Mouse (Mus musculus): Measurements from ENCODE around the gene Slc17a9. TPM values are rescaled to one million over a fixed set of nuclear protein-coding genes. Genes with fewer than 3 reads are reported as not detected.

Gene Slc17a9
- polyA plus RNA-seq, 1 experiment: 0.04 TPM

DNA sequence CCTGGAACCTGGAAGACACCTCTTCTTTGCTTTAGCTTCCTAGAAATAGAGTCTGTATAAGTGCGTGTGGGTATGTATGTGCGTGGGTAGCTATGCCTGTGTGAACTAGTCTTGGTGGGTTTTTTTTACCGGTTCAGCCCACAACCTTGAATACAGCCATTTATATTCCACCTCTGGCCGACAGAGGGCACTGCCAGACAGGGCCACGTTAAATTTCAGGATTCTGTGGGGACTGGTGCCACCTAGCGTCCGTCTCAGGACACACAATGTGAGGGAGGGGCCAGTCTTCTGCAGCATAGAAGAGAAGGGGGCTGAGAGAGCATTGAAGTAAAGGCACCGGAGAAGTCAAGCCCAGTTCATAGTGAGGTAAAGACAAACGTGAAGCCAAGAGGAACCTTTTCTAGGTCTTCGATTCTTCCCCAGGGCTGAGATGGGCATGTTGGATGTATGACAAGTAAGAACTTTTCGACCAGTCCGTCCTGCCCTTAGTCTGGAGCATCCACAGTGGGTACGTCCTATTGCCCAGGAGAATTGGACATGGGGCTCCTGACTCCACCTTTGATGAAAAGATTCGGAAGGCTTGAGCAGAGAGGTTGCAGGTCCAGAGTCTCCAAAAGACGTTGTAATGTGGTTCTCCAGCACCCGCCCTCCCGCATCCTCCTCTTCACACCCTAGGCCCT, 20.3 kb downstream of the Slc17a9 start:
- Histone ChIP-seq H3K79me2 (ENCODE audit: control insufficient read depth, insufficient read depth) (no peaks in the 10 kb centered on the region), H3K79me3 (ENCODE audit: low read depth) (no peaks in the 10 kb centered on the region), H3ac (ENCODE audit: control insufficient read depth, insufficient read length, low read depth) (no peak overlapping the region), H3K27me3 (ENCODE audit: control insufficient read depth, insufficient read depth, insufficient read length) (peaks cover 28% of the 10 kb centered on the region), H3K4me3 (ENCODE audit: insufficient read depth, poor library complexity, severe bottlenecking) (no peak overlapping the region), H3K36me3 (ENCODE audit: control insufficient read depth, insufficient read depth) (no peaks in the 10 kb centered on the region)
- TF ChIP-seq MAX (IDR thresholded peaks at IDR 0.05) (peak; percentile 66), CTCF (IDR thresholded peaks at IDR 0.05; ENCODE audit: control insufficient read depth, insufficient read depth, insufficient read length) (peak; percentile 97), MYOG (IDR thresholded peaks at IDR 0.05; ENCODE audit: control insufficient read depth, extremely low read depth, insufficient read length) (no peak)

GRCm38 (mm10) chr2:180746569-180747192, 21.6 kb downstream of the Slc17a9 start:
- Histone ChIP-seq H3K36me3 (ENCODE audit: control insufficient read depth, insufficient read depth) (no peaks in the 10 kb centered on the region), H3ac (ENCODE audit: control insufficient read depth, insufficient read length, low read depth) (no peak overlapping the region), H3K27me3 (ENCODE audit: control insufficient read depth, insufficient read depth, insufficient read length) (peaks cover 15% of the 10 kb centered on the region), H3K4me3 (ENCODE audit: insufficient read depth, poor library complexity, severe bottlenecking) (no peak overlapping the region), H3K79me2 (ENCODE audit: control insufficient read depth, insufficient read depth) (no peaks in the 10 kb centered on the region), H3K79me3 (ENCODE audit: low read depth) (no peaks in the 10 kb centered on the region)
- TF ChIP-seq MYOD1 (IDR thresholded peaks at IDR 0.05; ENCODE audit: control insufficient read depth, insufficient read length, low read depth) (no peak), CTCF (IDR thresholded peaks at IDR 0.05; ENCODE audit: control insufficient read depth, insufficient read depth, insufficient read length) (no peak), CEBPB (IDR thresholded peaks at IDR 0.05; ENCODE audit: low read depth) (no peak), MYOG (IDR thresholded peaks at IDR 0.05; ENCODE audit: control insufficient read depth, extremely low read depth, insufficient read length) (no peak), MAX (IDR thresholded peaks at IDR 0.05) (no peak), FOSL1 (IDR thresholded peaks at IDR 0.05; ENCODE audit: insufficient read depth, low read length, poor library complexity, severe bottlenecking) (no peak), USF1 (IDR thresholded peaks at IDR 0.05; ENCODE audit: low read depth) (no peak)

DNA sequence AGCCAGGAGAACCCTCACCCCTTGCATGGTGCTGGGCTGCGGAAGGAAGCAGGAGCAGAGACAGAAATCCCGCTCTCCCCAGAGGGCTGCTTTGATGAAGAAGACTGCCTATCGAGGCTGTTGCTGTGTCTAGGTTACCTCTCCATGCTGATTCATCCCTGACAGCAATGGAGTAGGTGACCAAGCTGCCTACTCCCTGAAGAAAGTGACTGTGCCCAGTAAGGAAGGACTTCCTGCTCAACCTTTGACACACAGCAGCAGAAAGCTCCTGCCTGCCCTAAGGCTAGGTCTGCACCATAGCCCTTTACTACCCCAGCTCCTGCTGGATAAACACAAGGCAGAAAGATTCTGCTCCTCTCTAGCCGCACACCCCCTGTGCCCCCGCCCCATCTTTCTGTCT, 23.8 kb downstream of the Slc17a9 start:
- TF ChIP-seq USF1 (IDR thresholded peaks at IDR 0.05; ENCODE audit: low read depth) (no peak), FOSL1 (IDR thresholded peaks at IDR 0.05; ENCODE audit: insufficient read depth, low read length, poor library complexity, severe bottlenecking) (no peak), CTCF (IDR thresholded peaks at IDR 0.05; ENCODE audit: control insufficient read depth, insufficient read depth, insufficient read length) (no peak), MAX (IDR thresholded peaks at IDR 0.05) (no peak), CEBPB (IDR thresholded peaks at IDR 0.05; ENCODE audit: low read depth) (no peak), MYOG (IDR thresholded peaks at IDR 0.05; ENCODE audit: control insufficient read depth, extremely low read depth, insufficient read length) (no peak), MYOD1 (IDR thresholded peaks at IDR 0.05; ENCODE audit: control insufficient read depth, insufficient read length, low read depth) (no peak)
- Histone ChIP-seq H3K4me3 (ENCODE audit: insufficient read depth, poor library complexity, severe bottlenecking) (no peak overlapping the region), H3K36me3 (ENCODE audit: control insufficient read depth, insufficient read depth) (no peaks in the 10 kb centered on the region), H3K79me3 (ENCODE audit: low read depth) (no peaks in the 10 kb centered on the region), H3ac (ENCODE audit: control insufficient read depth, insufficient read length, low read depth) (no peak overlapping the region), H3K79me2 (ENCODE audit: control insufficient read depth, insufficient read depth) (no peaks in the 10 kb centered on the region), H3K27me3 (ENCODE audit: control insufficient read depth, insufficient read depth, insufficient read length) (peaks cover 12% of the 10 kb centered on the region)

DNA sequence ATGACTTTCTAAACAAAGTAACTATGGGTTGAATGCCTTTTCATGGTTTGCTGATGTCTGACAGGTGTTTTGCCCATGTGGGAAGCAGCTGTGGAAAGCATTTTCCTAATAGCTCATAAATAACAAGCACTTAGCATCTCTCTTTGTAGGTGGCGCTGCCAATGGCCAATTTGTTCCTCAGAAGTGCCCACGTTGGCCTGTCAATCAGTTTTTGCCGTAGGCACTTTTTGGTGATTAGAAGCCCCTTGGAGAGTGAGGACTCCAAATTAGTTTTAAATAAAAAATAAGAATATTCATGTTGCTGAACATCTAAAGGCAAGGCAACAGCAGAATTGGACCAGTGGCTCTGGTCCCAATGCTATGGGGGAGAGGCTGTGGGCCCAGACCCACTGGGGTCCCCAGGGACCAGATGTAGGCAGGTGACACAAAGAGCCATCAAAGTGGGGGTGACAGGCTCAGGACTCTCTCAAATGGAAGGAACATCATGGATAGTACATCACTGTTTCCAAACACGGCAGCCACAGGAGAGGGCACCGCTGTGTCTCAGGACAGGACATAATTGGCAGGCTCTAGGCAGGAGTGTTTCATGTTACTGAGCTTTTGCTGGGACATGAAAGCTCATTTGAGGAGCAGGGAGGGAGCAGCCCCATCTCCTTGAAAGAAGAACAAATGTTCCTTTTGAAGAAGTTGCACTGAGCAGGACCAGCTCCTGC, 30.1 kb downstream of the Slc17a9 start:
- Histone ChIP-seq H3K79me3 (ENCODE audit: low read depth) (no peaks in the 10 kb centered on the region), H3K27me3 (ENCODE audit: control insufficient read depth, insufficient read depth, insufficient read length) (peaks cover 28% of the 10 kb centered on the region), H3K4me3 (ENCODE audit: insufficient read depth, poor library complexity, severe bottlenecking) (no peak overlapping the region), H3ac (ENCODE audit: control insufficient read depth, insufficient read length, low read depth) (no peak overlapping the region), H3K79me2 (ENCODE audit: control insufficient read depth, insufficient read depth) (no peaks in the 10 kb centered on the region), H3K36me3 (ENCODE audit: control insufficient read depth, insufficient read depth) (no peaks in the 10 kb centered on the region)
- TF ChIP-seq USF1 (IDR thresholded peaks at IDR 0.05; ENCODE audit: low read depth) (no peak), MYOD1 (IDR thresholded peaks at IDR 0.05; ENCODE audit: control insufficient read depth, insufficient read length, low read depth) (no peak), CTCF (IDR thresholded peaks at IDR 0.05; ENCODE audit: control insufficient read depth, insufficient read depth, insufficient read length) (no peak), CEBPB (IDR thresholded peaks at IDR 0.05; ENCODE audit: low read depth) (no peak), FOSL1 (IDR thresholded peaks at IDR 0.05; ENCODE audit: insufficient read depth, low read length, poor library complexity, severe bottlenecking) (no peak), MYOG (IDR thresholded peaks at IDR 0.05; ENCODE audit: control insufficient read depth, extremely low read depth, insufficient read length) (no peak), MAX (IDR thresholded peaks at IDR 0.05) (no peak)

DNA sequence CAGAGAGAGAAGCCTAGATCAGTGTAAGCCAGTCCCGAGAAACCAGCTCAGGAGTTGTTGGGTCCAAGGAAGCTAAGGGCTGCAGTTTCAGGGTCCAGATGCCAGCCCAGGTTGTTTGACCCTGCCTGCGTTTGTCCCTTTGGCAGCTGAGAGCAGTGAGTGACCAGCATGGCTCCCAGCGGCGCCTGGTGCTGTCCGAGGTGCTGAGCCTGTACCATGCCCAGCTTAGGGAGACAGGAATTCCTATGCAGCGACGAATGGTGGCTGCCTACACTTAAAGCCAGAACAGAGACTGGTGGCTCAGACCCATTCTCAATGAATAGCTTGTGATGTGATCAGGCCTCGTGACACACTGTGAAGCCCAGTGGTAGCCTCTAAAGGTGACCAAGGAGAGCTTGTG, 30.8 kb downstream of the Slc17a9 start:
- peak; percentile 35 for TF ChIP-seq MAX (IDR thresholded peaks at IDR 0.05)
- no peak for TF ChIP-seq MYOG (IDR thresholded peaks at IDR 0.05; ENCODE audit: control insufficient read depth, extremely low read depth, insufficient read length)
- Histone ChIP-seq H3ac (ENCODE audit: control insufficient read depth, insufficient read length, low read depth) (no peak overlapping the region), H3K79me2 (ENCODE audit: control insufficient read depth, insufficient read depth) (no peaks in the 10 kb centered on the region), H3K4me3 (ENCODE audit: insufficient read depth, poor library complexity, severe bottlenecking) (no peak overlapping the region), H3K36me3 (ENCODE audit: control insufficient read depth, insufficient read depth) (no peaks in the 10 kb centered on the region), H3K79me3 (ENCODE audit: low read depth) (no peaks in the 10 kb centered on the region), H3K27me3 (ENCODE audit: control insufficient read depth, insufficient read depth, insufficient read length) (peaks cover 28% of the 10 kb centered on the region)

All from C2C12 (cell line).